Mouse (Mus musculus) hindbrain, embryonic 12.5 days (tissue): ENCODE data around the gene Synj2bp. TPM values are rescaled to one million over a fixed set of nuclear protein-coding genes. Genes with fewer than 3 reads are reported as not detected.
A peak's percentile ranks its signal among the peaks of the same experiment; 100 is the strongest.
"Not testable (repeated sequence)": the region's sequence is repeated elsewhere in the genome, so short reads cannot be mapped to it uniquely, and the experiment has no call there.

Experiments
- ATAC-seq: fragments of 200-750 bp; cut with Nextera tagmentation; 2 replicates; pipeline ENCODE4 v1.8.0; 2017; ENCODE audit warnings: moderate TSS enrichment; ENCODE audit not compliant: low FRiP score
- H3K27ac ChIP-seq: fragments of 300-500 bp; sonication (generic); 2 replicates; pipeline ENCODE4 v1.5.1; 2016; ENCODE audit warnings: mild to moderate bottlenecking
- H3K27me3 ChIP-seq: fragments of 300-500 bp; sonication (generic); 2 replicates; pipeline ENCODE4 v1.6.1; 2016; ENCODE audit warnings: mild to moderate bottlenecking
- H3K36me3 ChIP-seq: fragments of 300-500 bp; sonication (generic); 2 replicates; pipeline ENCODE4 v1.6.1; 2016; ENCODE audit warnings: mild to moderate bottlenecking
- H3K4me1 ChIP-seq: fragments of 300-500 bp; sonication (generic); 2 replicates; pipeline ENCODE4 v1.6.1; 2016
- H3K4me2 ChIP-seq: fragments of 300-500 bp; sonication (generic); replicated peaks from 2 replicates; pipeline ENCODE4 v1.6.1; 2016; ENCODE audit warnings: mild to moderate bottlenecking
- H3K4me3 ChIP-seq: fragments of 300-500 bp; sonication (generic); 2 replicates; pipeline ENCODE4 v1.5.1; 2016; ENCODE audit warnings: mild to moderate bottlenecking
- H3K9ac ChIP-seq: fragments of 300-500 bp; sonication (generic); 2 replicates; pipeline ENCODE4 v1.6.1; 2016; ENCODE audit warnings: mild to moderate bottlenecking, moderate library complexity
- H3K9me3 ChIP-seq: fragments of 300-500 bp; sonication (generic); replicated peaks from 2 replicates; pipeline ENCODE4 v1.6.1; 2016; ENCODE audit warnings: mild to moderate bottlenecking
- WGBS: fragments of 180-500 bp; shearing (Covaris S2); methylation state at CpG from one replicate; pipeline ENCODE4 v1.1.7; 2016; 5-methylcytosine and 5-hydroxymethylcytosine counted together
- polyA plus RNA-seq: library from polyadenylated mRNA; unstranded; fragments of >200 nt; fragmentation: Nextera tagmentation; extraction: Ambion mirVana; gene quantifications from 2 replicates; pipeline ENCODE4 v1.2.1, GENCODE M21; 2016

The Synj2bp gene
- polyA plus RNA-seq, 1 experiment from 2014 or later, result 34.0 TPM

- no peaks in the 10 kb centered on the region for H3K9me3 ChIP-seq
- no peaks in the 10 kb centered on the region for H3K27me3 ChIP-seq
- 2% methylated on average over 7 of the region's 7 CpGs for WGBS
- peak overlapping the region; percentile 54 for H3K9ac ChIP-seq
- peaks cover 4% of the 10 kb centered on the region; the same call in 1 of the 2 replicates for H3K4me1 ChIP-seq
- peak overlapping the region; percentile 64 for H3K4me2 ChIP-seq
- no peaks in the 10 kb centered on the region for H3K36me3 ChIP-seq
- H3K4me3 ChIP-seq, result peak overlapping the region; percentile 54
- peak overlapping the region; percentile 90; the same call in 1 of the 2 replicates for H3K27ac ChIP-seq
- ATAC-seq, result no peak
These were observed 48.5 kb downstream of the Synj2bp start for GRCm38 (mm10) chr12:81484212-81484611.

DNA sequence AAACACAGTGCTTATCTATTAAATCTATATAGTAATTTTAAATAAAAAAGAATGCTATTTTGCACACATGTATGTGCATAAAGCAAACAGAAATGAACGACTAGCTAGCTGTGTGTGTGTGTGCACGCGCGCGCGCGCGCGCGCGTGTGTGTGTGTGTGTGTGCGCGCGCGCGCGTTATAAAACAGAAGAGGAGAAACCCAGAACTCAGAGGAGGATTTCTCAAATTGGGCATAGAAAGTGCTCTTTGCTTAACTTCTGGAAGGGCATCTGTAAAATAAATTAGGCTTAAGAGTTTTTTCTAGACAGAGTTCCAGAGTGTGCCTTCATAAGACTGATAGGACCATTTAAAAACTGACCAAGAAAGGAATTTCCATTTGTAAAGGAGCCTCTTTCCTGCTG is 49.1 kb downstream of the Synj2bp start:
- Histone ChIP-seq H3K9me3 (no peaks in the 10 kb centered on the region), H3K9ac (peak overlapping the region; percentile 45)

GRCm38 (mm10) chr12:81459051-81459450 is 73.7 kb downstream of the Synj2bp start:
- ATAC-seq, H3K4me3 ChIP-seq, H3K27me3 ChIP-seq, H3K36me3 ChIP-seq, H3K4me1 ChIP-seq, H3K9me3 ChIP-seq, H3K27ac ChIP-seq, H3K4me2 ChIP-seq, H3K9ac ChIP-seq: not testable (repeated sequence)
- WGBS, result 95% methylated on average over 7 of the region's 7 CpGs

More for the DNA sequence above, 49.1 kb downstream of the Synj2bp start:
- ATAC-seq, result no peak; the same call in 1 of the 2 replicates
- no peaks in the 10 kb centered on the region for H3K27me3 ChIP-seq
- peak overlapping the region; percentile 64 for H3K4me2 ChIP-seq
- H3K4me1 ChIP-seq, result peaks cover 4% of the 10 kb centered on the region; the same call in 1 of the 2 replicates
- WGBS, result 40% methylated on average over 17 of the region's 17 CpGs
- no peak overlapping the region for H3K27ac ChIP-seq
- no peaks in the 10 kb centered on the region for H3K36me3 ChIP-seq
- peak overlapping the region; percentile 54 for H3K4me3 ChIP-seq

Other genes starting within 250 kb of the Synj2bp start
- 3.4 and 3.5 TPM in 2 replicates for gene Slc8a3, start 199.7 kb downstream of the Synj2bp start, polyA plus RNA-seq
- 0.26 and 0.35 TPM in 2 replicates for gene Gm4787, start 153.4 kb downstream of the Synj2bp start, polyA plus RNA-seq
- 0.48 and 0.97 TPM in 2 replicates for gene Adam4, start 111.0 kb downstream of the Synj2bp start, polyA plus RNA-seq
- 127 and 138 TPM in 2 replicates for gene Cox16, start 47.8 kb downstream of the Synj2bp start, polyA plus RNA-seq
- 26.9 and 27.5 TPM in 2 replicates for gene Gm20498, start within 50 bp of the Synj2bp start, polyA plus RNA-seq
- 0.67 and 0.70 TPM in 2 replicates for gene Adam21, start 35.6 kb upstream of the Synj2bp start, polyA plus RNA-seq
- 62.1 and 65.5 TPM in 2 replicates for gene Med6, start 62.1 kb upstream of the Synj2bp start, polyA plus RNA-seq
- 5.5 and 6.3 TPM in 2 replicates for gene Ttc9, start 98.3 kb upstream of the Synj2bp start, polyA plus RNA-seq
- 8.3 and 9.1 TPM in 2 replicates for gene Map3k9, start 248.3 kb upstream of the Synj2bp start, polyA plus RNA-seq